Mouse (Mus musculus) olfactory bulb, adult 2 months (tissue): ENCODE data around the gene Rbm47.

Experiments used
- CTCF ChIP-seq: fragments of 200-500 bp; IDR thresholded peaks from 2 replicates; pipeline ENCODE4 v1.5.1; 2012; ENCODE audit warnings: low read depth, mild to moderate bottlenecking, low read length, moderate library complexity; ENCODE audit not compliant: insufficient read depth
- POLR2A ChIP-seq: fragments of 200-500 bp; IDR thresholded peaks from 2 replicates; pipeline ENCODE4 v1.6.1; 2012; ENCODE audit warnings: mild to moderate bottlenecking, low read depth, low read length, moderate library complexity; ENCODE audit not compliant: insufficient read depth

DNA sequence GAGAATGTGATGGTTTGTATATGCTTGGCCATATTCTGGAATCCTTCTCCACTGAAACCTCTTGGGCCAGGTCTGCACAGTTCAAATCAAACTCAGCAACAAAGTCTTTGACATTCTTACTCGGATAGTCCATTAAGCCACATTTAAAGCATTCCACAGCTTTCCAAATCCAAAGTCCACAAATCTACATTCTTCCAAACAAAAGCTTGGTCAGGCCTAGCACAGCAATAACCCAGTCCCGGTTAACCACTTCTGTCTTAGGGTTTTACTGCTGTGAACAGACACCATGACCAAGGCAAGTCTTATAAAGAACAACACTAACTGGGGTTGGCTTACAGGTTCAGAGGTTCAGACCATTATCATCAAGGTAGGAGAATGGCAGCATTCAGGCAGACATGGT lies 133.1 kb downstream of the Rbm47 start:
- TF ChIP-seq POLR2A: no peak
- TF ChIP-seq CTCF: no peak
